Mouse (Mus musculus) midbrain, embryonic 14.5 days (tissue): ENCODE measurements around the gene Aebp2. TPM values are rescaled to one million over a fixed set of nuclear protein-coding genes. Genes with fewer than 3 reads are reported as not detected.

Source experiments
- ATAC-seq: fragments of 200-750 bp; cut with Nextera tagmentation; 2 replicates; pipeline ENCODE4 v1.8.0; 2017; ENCODE audit warnings: moderate number of reproducible peaks, moderate library complexity; ENCODE audit not compliant: low FRiP score, low TSS enrichment
- DNase-seq: peaks from one replicate; pipeline ENCODE4 v3.0.0-alpha.2; 2015
- H3K27ac ChIP-seq: fragments of 300-500 bp; sonication (generic); replicated peaks from 2 replicates; pipeline ENCODE4 v1.5.1; 2014; ENCODE audit warnings: mild to moderate bottlenecking, low read depth, low read length, moderate library complexity
- H3K27me3 ChIP-seq: fragments of 300-500 bp; sonication (generic); 2 replicates; pipeline ENCODE4 v1.6.1; 2014; ENCODE audit warnings: low read length, control low read depth, mixed read lengths; ENCODE audit not compliant: control insufficient read depth, insufficient read depth
- H3K36me3 ChIP-seq: fragments of 300-500 bp; sonication (generic); 2 replicates; pipeline ENCODE4 v1.6.1; 2014; ENCODE audit warnings: low read length, control low read depth; ENCODE audit not compliant: control insufficient read depth, insufficient read depth
- H3K4me1 ChIP-seq: fragments of 300-500 bp; sonication (generic); 2 replicates; pipeline ENCODE4 v1.6.1; 2014; ENCODE audit warnings: mild to moderate bottlenecking, antibody characterized with exemption, low read length, control low read depth; ENCODE audit not compliant: control insufficient read depth, insufficient read depth
- H3K4me2 ChIP-seq: fragments of 300-500 bp; sonication (generic); 2 replicates; pipeline ENCODE4 v1.6.1; 2014; ENCODE audit warnings: mild to moderate bottlenecking, low read length, moderate library complexity
- H3K4me3 ChIP-seq: fragments of 300-500 bp; sonication (generic); replicated peaks from 2 replicates; pipeline ENCODE4 v1.5.1; 2014; ENCODE audit warnings: low read depth, low read length
- H3K9ac ChIP-seq: fragments of 300-500 bp; sonication (generic); replicated peaks from 2 replicates; pipeline ENCODE4 v1.6.1; 2014; ENCODE audit warnings: mild to moderate bottlenecking, low read length, moderate library complexity
- H3K9me3 ChIP-seq: fragments of 300-500 bp; sonication (generic); 2 replicates; pipeline ENCODE4 v1.6.1; 2016; ENCODE audit warnings: low read length, control low read depth, mixed read lengths; ENCODE audit not compliant: control insufficient read depth
- WGBS: fragments of 180-500 bp; shearing (Covaris S2); extraction: QIAGEN DNeasy Blood & Tissue Kit; methylation state at CpG from one replicate; pipeline ENCODE4 v1.1.7; 2014; 5-methylcytosine and 5-hydroxymethylcytosine counted together
- polyA plus RNA-seq: library from polyadenylated mRNA; unstranded; fragments of >200 nt; fragmentation: Nextera tagmentation; extraction: Ambion mirVana; gene quantifications from 2 replicates; pipeline ENCODE4 v1.2.1, GENCODE M21; 2014

Aebp2 gene
- polyA plus RNA-seq, 1 experiment from 2014 or later = 15.9 TPM

- Histone ChIP-seq H3K9ac (no peak overlapping the region), H3K36me3 (peaks cover 4% of the 10 kb centered on the region), H3K9me3 (no peaks in the 10 kb centered on the region), H3K4me3 (no peak overlapping the region), H3K4me2 (peak overlapping the region; percentile 21; the same call in 1 of the 2 replicates), H3K27ac (no peak overlapping the region), H3K4me1 (peaks cover 41% of the 10 kb centered on the region), H3K27me3 (no peaks in the 10 kb centered on the region)
- DNase-seq (no peak), ATAC-seq (no peak)
- WGBS = 66% methylated on average over 4 of the region's 4 CpGs
Observed at GRCm38 (mm10) chr6:140629176-140629859, 6.9 kb downstream of the Aebp2 start.

GRCm38 (mm10) chr6:140630306-140630705, 7.8 kb downstream of the Aebp2 start:
- Histone ChIP-seq H3K4me1 (peaks cover 36% of the 10 kb centered on the region), H3K27ac (no peak overlapping the region), H3K4me2 (peak overlapping the region; percentile 3; the same call in 1 of the 2 replicates), H3K9me3 (no peaks in the 10 kb centered on the region), H3K27me3 (no peaks in the 10 kb centered on the region), H3K4me3 (no peak overlapping the region), H3K36me3 (peaks cover 9% of the 10 kb centered on the region), H3K9ac (no peak overlapping the region)
- DNase-seq (no peak), ATAC-seq (no peak)
- WGBS = 25% methylated on average over 4 of the region's 4 CpGs

DNA sequence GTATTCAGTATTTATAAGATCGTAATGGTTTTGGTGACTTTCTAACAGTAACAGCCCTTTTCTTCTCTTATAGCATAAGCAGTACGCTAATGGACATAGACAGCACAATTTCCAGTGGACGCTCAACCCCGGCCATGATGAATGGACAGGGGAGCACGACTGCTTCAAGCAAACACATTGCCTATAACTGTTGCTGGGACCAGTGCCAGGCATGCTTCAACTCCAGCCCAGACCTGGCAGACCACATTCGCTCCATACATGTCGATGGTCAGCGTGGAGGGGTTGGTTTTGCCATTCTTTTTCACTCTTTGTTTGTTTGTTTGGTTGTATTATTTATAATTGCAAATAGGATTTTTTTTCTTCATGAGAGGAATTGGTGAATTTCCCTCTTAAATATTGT, 11.2 kb downstream of the Aebp2 start:
- Histone ChIP-seq H3K9me3 (no peaks in the 10 kb centered on the region), H3K36me3 (peaks cover 37% of the 10 kb centered on the region), H3K27ac (no peak overlapping the region), H3K4me3 (no peak overlapping the region), H3K4me1 (peaks cover 11% of the 10 kb centered on the region; the same call in 1 of the 2 replicates), H3K9ac (no peak overlapping the region), H3K27me3 (no peaks in the 10 kb centered on the region), H3K4me2 (no peak overlapping the region)
- ATAC-seq = no peak
- WGBS = 80% methylated on average over 8 of the region's 8 CpGs
- no peak for DNase-seq

DNA sequence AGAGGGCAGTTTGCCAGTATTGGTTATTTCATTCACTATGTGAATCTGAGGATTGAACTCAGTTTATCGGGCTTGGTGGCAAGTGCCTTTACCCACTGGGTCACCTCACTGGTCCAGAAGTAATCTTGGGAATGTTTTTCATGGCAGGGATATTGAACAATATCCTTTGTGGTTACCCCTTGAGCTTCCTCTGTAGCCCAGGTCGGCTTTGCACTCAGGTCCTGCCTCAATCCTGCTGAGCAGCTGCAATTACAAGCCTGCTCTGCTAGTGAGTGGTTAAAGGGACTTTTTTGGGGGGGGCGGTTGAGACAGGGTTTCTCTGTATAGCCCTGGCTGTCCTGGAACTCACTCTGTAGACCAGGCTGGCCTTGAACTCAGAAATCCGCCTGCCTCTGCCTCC, 13.8 kb downstream of the Aebp2 start:
- Histone ChIP-seq H3K27ac (no peak overlapping the region), H3K9me3 (no peaks in the 10 kb centered on the region), H3K36me3 (peaks cover 62% of the 10 kb centered on the region), H3K9ac (no peak overlapping the region), H3K27me3 (no peaks in the 10 kb centered on the region), H3K4me2 (no peak overlapping the region), H3K4me1 (no peaks in the 10 kb centered on the region), H3K4me3 (no peak overlapping the region)
- ATAC-seq (no peak), DNase-seq (no peak)
- 96% methylated on average over 4 of the region's 4 CpGs for WGBS

- Histone ChIP-seq H3K9me3 (no peaks in the 10 kb centered on the region), H3K9ac (no peak overlapping the region), H3K36me3 (peaks cover 83% of the 10 kb centered on the region), H3K4me3 (no peak overlapping the region), H3K4me1 (no peaks in the 10 kb centered on the region), H3K4me2 (no peak overlapping the region), H3K27me3 (no peaks in the 10 kb centered on the region), H3K27ac (no peak overlapping the region)
- DNase-seq (no peak), ATAC-seq (no peak)
- WGBS = 88% methylated on average over 7 of the region's 7 CpGs
Observed at GRCm38 (mm10) chr6:140642010-140642409, 19.5 kb downstream of the Aebp2 start.

DNA sequence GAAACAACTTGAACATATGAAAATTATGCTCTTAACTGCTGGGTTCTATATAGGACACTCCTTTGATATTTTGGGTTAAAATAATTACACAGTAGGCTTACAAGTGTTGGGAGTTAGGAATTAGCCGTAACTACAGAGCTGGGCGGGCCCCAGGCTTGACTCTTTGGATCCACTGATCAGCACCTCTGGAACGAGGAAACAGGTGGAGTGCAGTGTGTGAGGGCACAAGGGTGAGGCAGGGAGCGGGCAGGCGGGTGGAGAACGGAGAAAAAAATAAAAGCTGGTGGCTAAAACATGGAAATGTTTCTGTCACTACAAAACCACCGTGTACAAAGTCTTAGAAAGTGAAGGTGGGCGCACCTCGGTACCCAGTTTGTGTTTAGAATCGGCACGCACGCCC, 20.2 kb downstream of the Aebp2 start:
- Histone ChIP-seq H3K27me3 (no peaks in the 10 kb centered on the region), H3K4me3 (no peak overlapping the region), H3K9ac (no peak overlapping the region), H3K4me1 (no peaks in the 10 kb centered on the region), H3K9me3 (no peaks in the 10 kb centered on the region), H3K27ac (no peak overlapping the region), H3K4me2 (no peak overlapping the region), H3K36me3 (peaks cover 82% of the 10 kb centered on the region)
- no peak for ATAC-seq
- 95% methylated on average over 12 of the region's 12 CpGs for WGBS
- DNase-seq = no peak

- H3K4me3 ChIP-seq = no peak overlapping the region
- H3K36me3 ChIP-seq = peaks cover 74% of the 10 kb centered on the region
- H3K27ac ChIP-seq = no peak overlapping the region
- no peaks in the 10 kb centered on the region for H3K27me3 ChIP-seq
- ATAC-seq (no peak), DNase-seq (no peak)
- H3K4me1 ChIP-seq = no peaks in the 10 kb centered on the region
- H3K4me2 ChIP-seq = no peak overlapping the region
- H3K9ac ChIP-seq = no peak overlapping the region
- no peaks in the 10 kb centered on the region for H3K9me3 ChIP-seq
Observed at GRCm38 (mm10) chr6:140645931-140646330, 23.5 kb downstream of the Aebp2 start.

GRCm38 (mm10) chr6:140646892-140647291, 24.4 kb downstream of the Aebp2 start:
- H3K36me3 ChIP-seq = peaks cover 70% of the 10 kb centered on the region
- no peaks in the 10 kb centered on the region for H3K4me1 ChIP-seq
- H3K9ac ChIP-seq = no peak overlapping the region
- 81% methylated on average over 6 of the region's 6 CpGs for WGBS
- no peak overlapping the region for H3K4me3 ChIP-seq
- H3K9me3 ChIP-seq = no peaks in the 10 kb centered on the region
- ATAC-seq (no peak), DNase-seq (no peak)
- no peak overlapping the region for H3K4me2 ChIP-seq
- H3K27me3 ChIP-seq = no peaks in the 10 kb centered on the region
- no peak overlapping the region for H3K27ac ChIP-seq

- H3K9ac ChIP-seq = no peak overlapping the region
- H3K4me1 ChIP-seq = no peaks in the 10 kb centered on the region
- no peaks in the 10 kb centered on the region for H3K9me3 ChIP-seq
- DNase-seq (no peak), ATAC-seq (no peak)
- no peaks in the 10 kb centered on the region for H3K27me3 ChIP-seq
- peaks cover 61% of the 10 kb centered on the region for H3K36me3 ChIP-seq
- no peak overlapping the region for H3K4me3 ChIP-seq
- H3K4me2 ChIP-seq = no peak overlapping the region
- no peak overlapping the region for H3K27ac ChIP-seq
- 16% methylated on average over 1 of the region's 1 CpGs for whole genome bisulfite sequencing
Observed at GRCm38 (mm10) chr6:140649812-140650211, 27.3 kb downstream of the Aebp2 start.
